Mouse (Mus musculus) urinary bladder, adult 2 months (tissue): ENCODE measurements at regions not wholly inside any gene's neighbourhood (a gene's known extent, or its start where the extent isn't known, plus 50 kb on each side); places are given as distances from the start of the nearest gene placed in this dataset.
A peak's percentile ranks its signal among the peaks of the same experiment; 100 is the strongest.
"Not testable (repeated sequence)": the region's sequence is repeated elsewhere in the genome, so short reads cannot be mapped to it uniquely, and the experiment has no call there.

Experiments used
- DNase-seq: peaks from one replicate; pipeline ENCODE4 v3.0.0; 2022; ENCODE audit warnings: low spot score

DNA sequence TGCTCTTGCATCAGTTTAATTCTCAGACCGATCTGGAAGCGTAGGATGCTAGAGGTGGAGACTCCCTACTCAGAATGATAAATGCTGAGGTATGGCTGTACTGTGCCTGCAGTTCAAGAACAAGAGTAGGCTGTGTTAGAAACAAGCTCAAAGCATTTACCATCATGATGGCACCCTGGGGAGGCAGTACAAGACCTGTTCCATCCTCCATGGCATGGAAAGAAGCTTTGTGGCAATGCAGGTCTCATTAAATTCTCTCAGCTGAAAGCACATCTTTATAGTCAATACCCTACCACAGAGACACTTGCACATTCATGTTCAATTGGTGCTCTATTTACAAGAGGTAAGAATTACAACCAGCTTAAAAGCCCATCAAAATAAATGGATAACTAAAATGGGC is 209.5 kb downstream of the Tbl1xr1 start:
- DNase-seq = no peak

GRCm38 (mm10) chr3:22293466-22293865 is 217.0 kb downstream of the Tbl1xr1 start:
- no peak for DNase-seq

GRCm38 (mm10) chr3:22294081-22294480 is 217.6 kb downstream of the Tbl1xr1 start:
- DNase-seq = not testable (repeated sequence)

- DNase-seq = not testable (repeated sequence)
Measured at GRCm38 (mm10) chr3:22296925-22297324, 220.5 kb downstream of the Tbl1xr1 start.

DNA sequence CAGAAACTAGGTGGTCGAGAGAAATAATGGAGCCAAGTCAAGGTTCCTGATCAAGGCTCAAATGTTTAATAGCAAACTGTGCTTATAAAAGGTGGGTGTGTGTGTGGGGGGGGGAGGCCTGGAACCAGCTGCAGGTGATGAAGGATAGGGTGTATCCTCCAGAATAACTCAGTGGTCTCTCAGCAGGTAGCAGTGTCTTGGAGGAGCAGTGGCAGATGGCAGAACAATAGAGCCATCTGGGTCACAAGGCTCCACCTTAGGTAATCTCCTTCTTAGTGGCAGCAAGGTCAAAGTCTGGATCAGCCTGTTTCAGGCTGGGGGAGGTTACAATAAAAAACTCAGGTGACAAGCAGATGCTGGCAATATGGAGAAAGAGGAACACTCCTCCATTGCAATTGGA is 221.4 kb downstream of the Tbl1xr1 start:
- not testable (repeated sequence) for DNase-seq

DNA sequence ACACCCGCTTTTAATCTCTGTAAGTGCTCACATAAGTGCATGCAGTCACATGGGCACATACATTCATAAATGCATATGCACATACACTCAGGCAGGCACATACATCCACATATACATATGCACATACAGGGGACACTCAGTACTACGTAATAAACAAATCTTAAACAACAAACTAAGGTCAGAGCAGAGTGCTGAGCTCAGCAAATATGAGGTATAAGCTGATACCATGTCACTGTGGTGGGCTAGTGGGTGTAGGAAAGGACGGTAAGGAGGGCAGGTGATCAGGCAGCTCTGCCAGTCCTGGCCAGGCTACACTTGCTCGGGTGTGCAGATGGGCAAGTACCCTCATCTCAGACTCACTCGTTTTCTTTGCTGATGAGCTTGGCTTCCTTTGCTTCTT is 224.1 kb downstream of the Tbl1xr1 start:
- no peak for DNase-seq

- DNase-seq = no peak
Measured at GRCm38 (mm10) chr3:22301991-22302517, 225.6 kb downstream of the Tbl1xr1 start.

DNA sequence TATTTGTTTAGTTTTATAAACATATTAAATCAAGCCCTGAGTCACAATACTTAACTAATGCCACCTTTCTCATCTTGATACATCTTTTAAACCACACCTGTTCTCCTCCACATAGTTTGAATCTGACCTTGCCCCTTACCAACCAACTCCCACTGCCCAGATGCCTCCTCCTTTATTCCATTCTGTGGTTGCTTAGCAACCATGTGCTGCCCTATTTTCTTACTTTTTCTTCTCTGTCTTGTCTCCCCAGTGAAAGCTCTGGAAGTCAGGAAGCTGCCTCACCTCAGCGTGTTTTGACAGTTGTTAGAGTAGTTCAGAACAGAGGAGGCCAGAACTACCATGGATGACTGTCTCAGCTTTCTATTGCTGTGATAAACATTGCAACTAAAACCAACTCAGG is 227.7 kb downstream of the Tbl1xr1 start:
- DNase-seq = no peak

DNA sequence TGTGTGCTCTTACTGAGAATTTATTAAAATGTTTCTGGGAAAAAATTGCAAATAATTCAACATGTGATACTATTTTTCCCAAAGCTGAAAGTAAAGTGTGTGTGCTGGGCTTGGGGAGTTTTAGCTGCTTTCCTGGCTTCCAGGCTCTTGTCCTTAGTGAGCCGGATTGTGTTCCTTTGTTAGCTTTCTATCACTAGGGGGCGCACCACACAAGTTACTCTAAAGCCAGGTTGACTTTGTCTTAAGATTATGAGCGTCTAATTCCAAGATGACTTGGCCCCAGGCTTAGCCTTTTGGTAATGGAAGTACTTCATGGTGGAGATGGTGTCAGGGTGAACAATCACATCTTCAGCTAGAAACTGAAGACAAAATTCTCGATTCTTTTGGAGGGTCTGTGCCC is 230.2 kb downstream of the Tbl1xr1 start:
- DNase-seq = no peak

- peak; percentile 28 for DNase-seq
Measured at GRCm38 (mm10) chr3:22308962-22309361, 232.5 kb downstream of the Tbl1xr1 start.

GRCm38 (mm10) chr3:22316466-22317185 is 240.2 kb downstream of the Tbl1xr1 start:
- DNase-seq = no peak

- not testable (repeated sequence) for DNase-seq
Measured at GRCm38 (mm10) chr3:22320425-22320824, 244.0 kb downstream of the Tbl1xr1 start.

DNA sequence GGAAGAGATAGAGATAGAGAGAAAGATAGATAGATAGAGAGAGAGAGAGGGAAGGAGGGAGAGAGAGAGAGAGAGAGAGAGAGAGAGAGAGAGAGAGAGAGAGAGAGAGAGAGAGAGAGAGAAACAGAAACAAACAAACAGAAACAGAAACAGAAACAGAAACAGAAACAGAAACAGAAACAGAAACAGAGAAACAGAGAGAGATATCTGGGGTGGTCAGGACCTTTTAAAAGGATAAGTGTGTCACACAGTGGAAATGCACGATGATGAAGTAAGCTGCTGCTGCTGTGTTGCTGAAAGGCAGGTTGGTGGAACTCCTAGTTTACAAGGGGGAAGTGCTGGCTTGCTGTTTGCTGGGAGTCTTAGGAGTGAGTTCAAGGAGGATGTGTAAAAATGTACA is 254.8 kb downstream of the Tbl1xr1 start:
- no peak for DNase-seq
